Mouse (Mus musculus) regulatory T cell (primary cell): ENCODE measurements around the gene Ier3.

ENCODE experiments used
- in situ Hi-C: fragments of 300-600 bp; cut with MboI, MseI; formaldehyde crosslinking; loops from one replicate; pipeline ENCODE4 v1.15.1; 2025; ENCODE audit warnings: high pct_unique_total_duplicates

Ier3 gene

GRCm38 (mm10) chr17:35810900-35811648 lies 10.4 kb upstream of the Ier3 start:
- in situ Hi-C loops: no loop called here

GRCm38 (mm10) chr17:35812307-35812706 lies 9.2 kb upstream of the Ier3 start:
- in situ Hi-C loops: no loop called here

DNA sequence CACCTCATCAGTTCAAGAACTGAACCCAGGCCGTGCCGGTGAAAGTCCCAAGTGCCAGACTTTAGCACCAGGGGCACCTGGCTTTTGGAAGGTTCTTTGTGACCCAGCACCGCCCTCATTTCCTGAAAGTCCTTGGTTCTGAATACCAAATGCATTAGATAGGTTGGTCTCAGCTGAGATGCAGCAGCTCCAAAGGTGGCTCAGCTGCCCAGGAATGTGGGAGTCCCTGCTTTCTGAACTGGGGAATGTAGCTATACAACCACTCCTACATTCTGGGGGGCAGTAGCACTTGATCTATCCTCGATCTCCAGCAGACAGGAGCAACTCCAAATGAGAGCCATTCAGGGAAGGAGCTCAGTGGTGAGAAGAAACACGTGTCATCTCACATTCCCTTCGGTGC lies 8.7 kb upstream of the Ier3 start:
- in situ Hi-C loops: no loop called here

- in situ Hi-C loops: no loop called here
Observed at GRCm38 (mm10) chr17:35813245-35813647, 8.2 kb upstream of the Ier3 start.

DNA sequence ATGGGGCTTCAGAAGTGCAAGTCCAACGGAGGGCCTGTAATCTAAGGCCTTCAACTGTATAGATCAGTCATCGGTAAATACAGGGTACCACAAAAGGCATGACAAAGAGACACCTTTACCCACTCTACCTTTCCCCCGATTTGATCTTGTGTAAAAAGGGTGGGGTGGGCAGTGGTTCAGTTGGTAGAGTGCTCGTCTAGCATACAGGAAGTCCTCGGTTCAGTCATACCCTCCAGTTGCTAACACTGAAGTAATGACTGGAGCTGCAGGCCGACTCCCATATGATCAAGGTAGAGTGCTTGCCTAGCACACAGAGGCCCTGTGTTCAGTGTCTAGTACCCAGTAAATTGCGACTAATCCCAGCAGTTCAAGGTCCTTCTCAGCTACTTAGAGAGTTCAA lies 7.8 kb upstream of the Ier3 start:
- in situ Hi-C loops: no loop called here

DNA sequence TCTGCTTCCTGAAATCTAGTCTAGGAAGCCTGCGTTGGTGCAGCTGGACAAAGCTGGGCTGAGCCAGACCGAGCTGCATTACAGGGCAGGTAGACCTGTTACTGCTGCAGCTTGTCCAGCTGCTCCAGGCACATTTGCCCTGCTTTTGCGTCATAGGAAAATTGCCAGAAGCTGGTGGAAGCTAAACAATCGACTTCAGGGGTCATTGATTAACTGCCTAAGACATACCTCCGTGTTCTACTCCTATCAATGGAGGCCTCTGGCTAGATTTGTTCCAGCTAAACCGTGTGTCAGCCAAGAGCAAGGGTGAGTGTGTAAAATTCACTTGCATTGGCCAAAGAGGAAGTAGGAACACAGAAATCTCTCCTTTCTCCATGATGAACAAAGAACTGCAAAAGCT lies 6.8 kb upstream of the Ier3 start:
- in situ Hi-C loops: no loop called here

GRCm38 (mm10) chr17:35815836-35816235 lies 5.6 kb upstream of the Ier3 start:
- in situ Hi-C loops: no loop called here

DNA sequence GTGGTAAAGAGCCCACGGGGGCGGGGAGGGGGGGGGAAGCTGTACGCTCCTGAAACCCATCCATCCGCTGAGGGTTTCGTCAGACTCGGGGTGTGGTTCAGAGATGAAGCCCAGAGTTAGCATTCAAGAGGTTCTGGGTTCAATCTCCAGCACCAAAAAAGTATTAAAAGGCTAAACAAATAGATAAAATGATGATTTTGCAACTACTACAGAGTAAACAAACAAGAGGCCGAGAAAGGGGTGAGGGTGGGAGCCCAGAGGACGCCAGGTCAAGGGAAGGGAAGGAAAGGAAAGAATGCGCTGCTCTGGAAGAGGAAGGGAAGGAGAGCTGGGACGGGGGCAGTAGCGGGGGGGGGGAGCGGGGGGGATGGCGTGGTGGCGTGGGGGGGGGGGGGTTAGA lies 4.8 kb upstream of the Ier3 start:
- in situ Hi-C loops: no loop called here

DNA sequence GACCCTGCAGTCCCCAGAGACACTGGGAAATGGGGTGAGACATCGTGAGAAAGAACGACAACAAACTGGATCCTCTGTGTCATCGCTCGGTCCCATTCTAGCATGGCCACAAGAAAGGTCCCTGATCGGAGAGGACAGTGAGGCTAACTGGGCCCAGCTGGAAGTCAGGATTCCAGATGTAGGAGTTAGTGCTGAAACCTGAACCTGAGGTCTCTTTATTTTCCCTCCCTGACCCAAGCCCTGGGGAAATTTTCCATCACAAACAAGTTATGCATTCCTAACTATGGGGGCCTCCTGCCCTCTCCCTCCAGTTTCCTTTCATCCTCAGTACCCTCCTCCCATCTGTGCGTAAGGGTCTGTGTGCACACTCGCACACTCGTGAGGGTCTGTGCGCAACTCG lies 4.3 kb upstream of the Ier3 start:
- in situ Hi-C loops: no loop called here

- in situ Hi-C loops: loop anchor here (5.0 kb wide), 1 partner anchor 83 kb away; no protein-coding TSS in a partner anchor
Observed at GRCm38 (mm10) chr17:35820111-35820510, 1.4 kb upstream of the Ier3 start.

DNA sequence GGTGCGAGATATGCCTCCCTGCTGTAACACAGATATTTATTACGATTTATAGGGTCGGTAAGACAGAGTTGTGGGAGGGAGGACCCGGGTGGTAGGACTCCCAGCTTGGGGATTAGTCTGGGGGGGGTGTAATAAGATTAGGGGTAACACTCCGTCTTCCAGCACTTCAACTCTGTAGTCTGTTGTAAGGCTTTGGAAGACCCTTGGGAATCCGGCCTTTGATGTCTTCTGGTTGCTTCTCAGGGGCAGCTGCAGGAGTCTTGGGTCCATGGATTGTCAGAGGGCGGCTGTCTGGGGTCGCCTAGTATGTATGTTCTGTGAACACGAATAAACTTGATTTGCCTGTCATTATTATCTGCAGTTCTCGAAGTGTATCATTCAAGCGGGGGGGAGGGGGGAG lies 1.1 kb downstream of the Ier3 start:
- in situ Hi-C loops: loop anchor here (5.0 kb wide), 1 partner anchor 85 kb away; no protein-coding TSS in a partner anchor

- in situ Hi-C loops: loop anchor here (5.0 kb wide), 1 partner anchor 86 kb away; no protein-coding TSS in a partner anchor
Observed at GRCm38 (mm10) chr17:35822964-35823937, 1.8 kb downstream of the Ier3 start, which contains the start of gene Flot1. Flot1 (plus strand) TSS chr17:35823230.

DNA sequence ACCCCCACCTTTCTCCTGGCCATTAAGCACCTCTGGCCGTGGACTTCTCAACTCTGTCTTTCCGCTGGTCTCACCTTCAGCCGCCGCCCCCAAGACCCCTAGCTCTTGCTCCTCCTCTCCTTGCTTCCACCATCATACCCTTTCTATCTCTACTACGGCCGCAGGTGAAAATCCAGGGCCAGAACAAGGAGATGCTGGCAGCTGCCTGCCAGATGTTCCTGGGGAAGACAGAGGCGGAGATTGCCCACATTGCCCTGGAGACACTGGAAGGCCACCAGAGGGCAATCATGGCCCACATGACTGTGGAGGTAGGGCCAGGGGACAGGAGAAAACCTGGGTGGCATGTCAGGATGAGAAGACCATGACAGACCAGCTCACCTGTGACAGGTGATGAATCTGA lies 2.9 kb downstream of the Ier3 start:
- in situ Hi-C loops: loop anchor here (5.0 kb wide), 1 partner anchor 87 kb away; no protein-coding TSS in a partner anchor

DNA sequence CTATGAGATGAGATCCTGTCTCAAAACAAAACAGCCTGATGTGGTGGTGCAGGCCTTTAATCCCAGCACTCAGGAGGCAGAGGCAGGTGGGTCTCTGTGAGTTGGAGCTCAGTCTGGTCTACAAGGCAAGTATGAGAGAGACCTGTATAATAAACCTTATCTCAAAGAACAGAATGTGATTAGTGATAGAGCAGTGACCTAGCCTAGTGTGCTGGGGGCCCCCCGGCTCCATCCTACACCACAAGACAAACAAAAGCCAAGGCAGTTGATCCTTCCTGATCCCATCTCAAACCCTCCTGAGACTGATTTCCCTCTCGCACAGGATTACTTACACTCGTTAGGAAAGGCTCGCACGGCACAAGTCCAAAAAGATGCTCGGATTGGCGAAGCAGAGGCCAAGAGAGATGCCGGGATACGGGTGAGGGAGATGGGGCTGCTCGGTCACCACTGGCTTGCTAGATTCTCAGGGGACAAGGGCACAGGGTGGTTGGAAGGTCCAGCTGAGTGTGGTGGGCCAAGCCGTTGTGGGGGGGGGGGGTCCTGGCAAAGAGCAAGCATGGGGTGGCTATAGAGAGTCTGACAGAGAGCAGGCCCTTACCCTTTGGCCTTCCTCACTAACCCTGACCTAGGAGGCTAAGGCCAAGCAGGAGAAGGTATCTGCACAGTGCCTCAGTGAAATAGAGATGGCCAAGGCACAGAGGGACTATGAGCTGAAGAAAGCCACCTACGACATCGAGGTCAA lies 3.8 kb downstream of the Ier3 start:
- in situ Hi-C loops: no loop called here

- in situ Hi-C loops: no loop called here
Observed at GRCm38 (mm10) chr17:35829737-35830136, 8.3 kb downstream of the Ier3 start.

- in situ Hi-C loops: no loop called here
Observed at GRCm38 (mm10) chr17:35832400-35833238, 11.1 kb downstream of the Ier3 start.

GRCm38 (mm10) chr17:35833239-35833751 lies 11.8 kb downstream of the Ier3 start:
- in situ Hi-C loops: no loop called here

GRCm38 (mm10) chr17:35833894-35834293 lies 12.4 kb downstream of the Ier3 start:
- in situ Hi-C loops: no loop called here

DNA sequence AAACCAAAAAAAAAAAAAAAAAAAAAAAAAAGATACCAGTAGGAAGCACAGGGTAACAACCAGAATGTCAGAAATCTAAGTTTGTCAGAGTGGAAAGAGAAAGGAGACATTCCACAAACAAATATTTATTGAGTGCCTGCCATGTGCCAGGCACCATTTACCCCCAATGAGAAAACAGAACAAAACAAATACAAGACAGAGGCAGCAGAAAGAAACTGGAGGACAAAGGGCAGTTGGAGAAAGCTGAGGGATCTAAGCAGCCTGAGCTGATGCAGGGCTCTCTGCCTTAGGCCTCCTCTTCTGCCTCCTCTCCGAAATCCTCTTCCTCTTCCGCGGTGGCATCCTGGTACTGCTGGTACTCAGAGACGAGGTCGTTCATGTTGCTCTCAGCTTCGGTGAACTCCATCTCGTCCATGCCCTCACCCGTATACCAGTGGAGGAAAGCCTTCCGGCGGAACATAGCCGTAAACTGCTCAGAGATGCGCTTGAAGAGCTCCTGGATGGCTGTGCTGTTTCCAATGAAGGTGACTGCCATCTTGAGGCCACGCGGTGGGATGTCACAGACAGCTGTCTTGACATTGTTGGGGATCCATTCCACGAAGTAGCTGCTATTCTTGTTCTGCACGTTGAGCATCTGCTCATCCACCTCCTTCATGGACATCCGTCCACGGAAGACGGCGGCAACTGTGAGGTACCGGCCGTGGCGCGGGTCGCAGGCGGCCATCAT lies 13.4 kb downstream of the Ier3 start:
- in situ Hi-C loops: loop anchor here (5.0 kb wide), 3 partner anchors 37 to 287 kb away; partner anchors contain the start of gene Gm19684
